Mouse (Mus musculus): ENCODE measurements around the gene Olfr1009. TPM values are rescaled to one million over a fixed set of nuclear protein-coding genes. Genes with fewer than 3 reads are reported as not detected.

Gene Olfr1009
- polyA plus RNA-seq (2017; shearing (Covaris generic)), result not detected

GRCm38 (mm10) chr2:85715119-85715518 is at the start of gene Olfr1009:
TSS of gene Olfr1009 (plus strand) at chr2:85715419.

GRCm38 (mm10) chr2:85678667-85679066 is 36.6 kb upstream of the Olfr1009 start, which contains the start of gene Olfr1006:
TSS of gene Olfr1006 (minus strand) at chr2:85678767.

GRCm38 (mm10) chr2:85689131-85689530 is 26.1 kb upstream of the Olfr1009 start, which contains the start of gene Olfr1008:
TSS of gene Olfr1008 (plus strand) at chr2:85689431.

DNA sequence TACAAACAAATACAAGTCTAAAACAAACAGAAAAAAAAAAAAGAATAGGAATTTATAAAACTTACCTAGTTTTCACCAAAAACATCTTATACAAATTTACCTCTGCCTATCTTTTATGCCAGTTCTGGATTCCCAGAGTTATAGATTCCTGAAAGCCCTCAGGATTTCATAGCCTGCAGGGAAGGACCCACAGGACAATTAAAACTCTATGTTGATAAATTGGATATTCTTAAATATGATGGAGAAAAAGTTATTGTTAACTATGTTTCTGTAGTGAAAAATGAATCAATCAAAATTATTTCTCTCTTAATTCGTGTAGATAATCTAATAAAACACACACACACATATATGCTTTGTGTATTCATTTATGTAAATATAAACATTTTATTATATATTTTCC is 47.4 kb downstream of the Olfr1009 start, which contains the start of gene Olfr1012:
Olfr1012 (minus strand) TSS at position 101 of the 400 bp plus-strand sequence.

DNA sequence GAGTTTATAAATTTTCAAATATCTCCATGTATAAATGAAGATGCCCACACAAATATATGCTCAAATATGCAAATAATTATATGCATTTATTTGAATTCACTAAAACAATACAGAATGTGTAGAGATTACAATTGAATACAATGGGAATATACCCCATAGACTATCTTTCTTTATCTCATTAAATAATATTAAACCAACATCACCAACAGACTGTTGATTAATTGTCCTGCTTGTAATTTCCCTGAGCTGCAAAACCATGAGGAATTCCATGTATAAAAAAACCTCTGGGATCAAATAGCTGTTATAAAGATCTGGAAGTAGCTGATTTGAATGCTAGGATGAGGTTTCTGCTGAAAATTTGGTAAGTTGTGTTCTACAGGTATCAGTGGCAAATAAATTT is 51.6 kb downstream of the Olfr1009 start, which contains the start of gene Olfr1013:
Olfr1013 (plus strand) TSS at position 301 of the 400 bp plus-strand sequence.

GRCm38 (mm10) chr2:85772413-85772812 is 57.2 kb downstream of the Olfr1009 start, which contains the start of gene Olfr1014:
TSS of gene Olfr1014 (plus strand) at chr2:85772713.

Other genes starting within 250 kb of the Olfr1009 start
- gene 4833423E24Rik, start 196.4 kb upstream of the Olfr1009 start, polyA plus RNA-seq (2017; shearing (Covaris generic)), result not detected
- gene Olfr996, start 136.2 kb upstream of the Olfr1009 start, polyA plus RNA-seq (2017; shearing (Covaris generic)), result not detected
- gene Olfr998, start 126.5 kb upstream of the Olfr1009 start, polyA plus RNA-seq (2017; shearing (Covaris generic)), result not detected
- gene Olfr1000, start 103.5 kb upstream of the Olfr1009 start, polyA plus RNA-seq (2017; shearing (Covaris generic)), result not detected
- gene Olfr1002, start 64.7 kb upstream of the Olfr1009 start, polyA plus RNA-seq (2017; shearing (Covaris generic)), result not detected
- not detected for gene Olfr154, start 51.0 kb upstream of the Olfr1009 start, polyA plus RNA-seq (2017; shearing (Covaris generic))
- gene Olfr1006, start 36.7 kb upstream of the Olfr1009 start, polyA plus RNA-seq (2017; shearing (Covaris generic)), result not detected
- not detected for gene Olfr1008, start 26.0 kb upstream of the Olfr1009 start, polyA plus RNA-seq (2017; shearing (Covaris generic))
- not detected for gene Olfr1012, start 47.3 kb downstream of the Olfr1009 start, polyA plus RNA-seq (2017; shearing (Covaris generic))
- not detected for gene Olfr1013, start 51.7 kb downstream of the Olfr1009 start, polyA plus RNA-seq (2017; shearing (Covaris generic))
- gene Olfr1014, start 57.3 kb downstream of the Olfr1009 start, polyA plus RNA-seq (2017; shearing (Covaris generic)), result not detected
- not detected for gene Olfr1015, start 66.6 kb downstream of the Olfr1009 start, polyA plus RNA-seq (2017; shearing (Covaris generic))
- not detected for gene Olfr1016, start 87.1 kb downstream of the Olfr1009 start, polyA plus RNA-seq (2017; shearing (Covaris generic))
- gene Olfr1018, start 103.1 kb downstream of the Olfr1009 start, polyA plus RNA-seq (2017; shearing (Covaris generic)), result not detected
- not detected for gene Olfr1019, start 130.1 kb downstream of the Olfr1009 start, polyA plus RNA-seq (2017; shearing (Covaris generic))
- gene Olfr1020, start 131.6 kb downstream of the Olfr1009 start, polyA plus RNA-seq (2017; shearing (Covaris generic)), result not detected
- gene Olfr1022, start 153.2 kb downstream of the Olfr1009 start, polyA plus RNA-seq (2017; shearing (Covaris generic)), result not detected
- not detected for gene Olfr1023, start 170.2 kb downstream of the Olfr1009 start, polyA plus RNA-seq (2017; shearing (Covaris generic))
- not detected for gene Olfr1024, start 189.6 kb downstream of the Olfr1009 start, polyA plus RNA-seq (2017; shearing (Covaris generic))
- not detected for gene Olfr1025-ps1, start 199.8 kb downstream of the Olfr1009 start, polyA plus RNA-seq (2017; shearing (Covaris generic))
- not detected for gene Olfr1026, start 206.1 kb downstream of the Olfr1009 start, polyA plus RNA-seq (2017; shearing (Covaris generic))
- gene Olfr1028, start 235.0 kb downstream of the Olfr1009 start, polyA plus RNA-seq (2017; shearing (Covaris generic)), result not detected

Data from inflammation-experienced regulatory T-cells, adult 16 weeks (primary cell).